Mouse (Mus musculus) testis, adult 2 months (tissue): ENCODE measurements around the gene P2rx7.

Source experiments
- CTCF ChIP-seq: fragments of 200-500 bp; IDR thresholded peaks from 2 replicates; pipeline ENCODE4 v1.5.1; 2012; ENCODE audit warnings: low read depth, mild to moderate bottlenecking, inconsistent platforms, low read length, moderate library complexity; ENCODE audit not compliant: control insufficient read depth, insufficient read depth, insufficient replicate concordance
- POLR2A ChIP-seq: fragments of 200-500 bp; IDR thresholded peaks from 2 replicates; pipeline ENCODE4 v1.6.1; 2012; ENCODE audit warnings: low read depth, mild to moderate bottlenecking, inconsistent platforms, low read length, moderate library complexity; ENCODE audit not compliant: control insufficient read depth

DNA sequence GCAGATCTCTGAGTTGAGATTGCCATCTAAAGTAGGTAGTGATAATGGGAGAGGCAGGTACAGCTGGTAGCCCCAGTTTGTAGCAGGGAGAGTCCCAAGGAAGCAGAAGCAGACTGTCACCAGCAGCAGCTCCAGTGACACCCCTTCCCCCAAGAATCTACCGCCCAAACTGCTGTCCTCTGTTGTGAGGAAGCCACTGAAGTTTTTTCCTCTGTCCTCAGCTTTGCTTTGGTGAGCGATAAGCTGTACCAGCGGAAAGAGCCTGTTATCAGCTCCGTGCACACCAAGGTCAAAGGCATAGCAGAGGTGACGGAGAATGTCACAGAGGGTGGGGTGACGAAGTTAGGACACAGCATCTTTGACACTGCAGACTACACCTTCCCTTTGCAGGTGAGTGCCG is 8.8 kb downstream of the P2rx7 start:
- no peak for TF ChIP-seq POLR2A
- no peak for TF ChIP-seq CTCF
